Mouse (Mus musculus) forebrain, embryonic 12.5 days (tissue): Measurements from ENCODE around the gene Vmn1r30. TPM values are rescaled to one million over a fixed set of nuclear protein-coding genes. Genes with fewer than 3 reads are reported as not detected.

Experiments
- ATAC-seq: fragments of 200-750 bp; cut with Nextera tagmentation; 2 replicates; pipeline ENCODE4 v1.8.0; 2017; ENCODE audit warnings: moderate TSS enrichment; ENCODE audit not compliant: low FRiP score
- H3K27ac ChIP-seq: fragments of 300-500 bp; sonication (generic); 2 replicates; pipeline ENCODE4 v1.5.1; 2016; ENCODE audit warnings: mild to moderate bottlenecking
- H3K27me3 ChIP-seq: fragments of 300-500 bp; sonication (generic); 2 replicates; pipeline ENCODE4 v1.6.1; 2016; ENCODE audit warnings: mild to moderate bottlenecking
- H3K36me3 ChIP-seq: fragments of 300-500 bp; sonication (generic); replicated peaks from 2 replicates; pipeline ENCODE4 v1.6.1; 2016; ENCODE audit warnings: mild to moderate bottlenecking
- H3K4me1 ChIP-seq: fragments of 300-500 bp; sonication (generic); 2 replicates; pipeline ENCODE4 v1.6.1; 2016
- H3K4me2 ChIP-seq: fragments of 300-500 bp; sonication (generic); 2 replicates; pipeline ENCODE4 v1.6.1; 2016; ENCODE audit warnings: mild to moderate bottlenecking, moderate library complexity
- H3K4me3 ChIP-seq: fragments of 300-500 bp; sonication (generic); replicated peaks from 2 replicates; pipeline ENCODE4 v1.5.1; 2016; ENCODE audit warnings: mild to moderate bottlenecking
- H3K9ac ChIP-seq: fragments of 300-500 bp; sonication (generic); 2 replicates; pipeline ENCODE4 v1.6.1; 2016; ENCODE audit warnings: mild to moderate bottlenecking
- H3K9me3 ChIP-seq: fragments of 300-500 bp; sonication (generic); 2 replicates; pipeline ENCODE4 v1.6.1; 2016
- WGBS: fragments of 180-500 bp; shearing (Covaris S2); methylation state at CpG from one replicate; pipeline ENCODE4 v1.1.7; 2016; 5-methylcytosine and 5-hydroxymethylcytosine counted together
- polyA plus RNA-seq: library from polyadenylated mRNA; unstranded; fragments of >200 nt; fragmentation: Nextera tagmentation; extraction: Ambion mirVana; gene quantifications from 2 replicates; pipeline ENCODE4 v1.2.1, GENCODE M21; 2016

Vmn1r30 gene
- polyA plus RNA-seq: not detected in 2 replicates

DNA sequence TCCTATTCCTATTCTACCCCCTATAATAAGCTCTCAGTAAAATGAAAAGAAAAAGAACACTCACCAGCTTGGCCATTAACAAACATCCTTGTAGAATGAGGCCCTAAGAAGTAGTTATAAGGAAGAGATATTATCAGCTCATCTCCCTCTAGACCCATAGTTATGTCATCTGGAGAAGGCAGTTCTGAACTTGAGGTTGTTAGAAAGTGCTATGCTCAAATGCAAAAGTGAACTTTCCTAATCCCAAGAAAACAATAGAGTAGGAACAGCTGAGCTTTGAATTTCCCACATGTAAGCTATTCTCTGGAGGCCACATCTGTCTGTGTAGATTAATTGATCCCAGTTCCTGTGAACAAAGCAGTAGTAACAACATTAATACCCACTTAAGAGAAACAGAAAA, at the start of gene Vmn1r30:
Vmn1r30 (minus strand) TSS at position 101 of the 400 bp plus-strand sequence.
- Histone ChIP-seq H3K36me3 (no peaks in the 10 kb centered on the region), H3K27ac (no peak within 1 kb of the TSS), H3K4me1 (no peaks in the 10 kb centered on the region), H3K9ac (no peak within 1 kb of the TSS), H3K9me3 (no peaks in the 10 kb centered on the region), H3K4me3 (no peak within 1 kb of the TSS), H3K27me3 (no peaks in the 10 kb centered on the region), H3K4me2 (no peak within 1 kb of the TSS)
- no peak for ATAC-seq

DNA sequence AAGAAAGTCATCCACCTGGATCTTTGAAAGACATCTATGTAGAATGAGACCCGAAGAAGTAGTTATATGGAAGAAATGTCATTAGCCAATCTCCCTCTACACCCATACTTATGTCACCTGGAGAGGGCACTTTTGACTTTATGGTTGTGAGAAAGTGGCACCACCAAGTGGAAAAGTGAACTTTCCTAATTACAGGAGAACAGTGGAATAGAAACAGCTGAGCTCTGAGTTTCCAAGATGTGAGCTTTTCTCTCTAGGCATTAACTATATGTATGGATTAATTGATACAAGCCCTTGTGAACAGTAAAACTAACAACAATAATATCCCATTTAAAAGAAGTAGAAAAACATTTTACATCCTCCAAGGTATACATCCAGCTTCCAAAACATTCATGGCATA, 32.0 kb upstream of the Vmn1r30 start, which contains the start of gene Vmn1r31:
Vmn1r31 (minus strand) TSS at position 101 of the 400 bp plus-strand sequence.
- Histone ChIP-seq H3K36me3 (no peaks in the 10 kb centered on the region), H3K9ac (no peak within 1 kb of the TSS), H3K4me3 (no peak within 1 kb of the TSS), H3K27me3 (no peaks in the 10 kb centered on the region), H3K9me3 (no peaks in the 10 kb centered on the region), H3K4me2 (no peak within 1 kb of the TSS), H3K4me1 (no peaks in the 10 kb centered on the region), H3K27ac (no peak within 1 kb of the TSS)
- no peak for ATAC-seq
- WGBS: 90% methylated on average over 1 of the region's 1 CpGs

Other genes starting within 250 kb of the Vmn1r30 start
- not detected in 2 replicates for gene Vmn1r27, start 224.6 kb downstream of the Vmn1r30 start, polyA plus RNA-seq
- gene Vmn1r28, start 181.3 kb downstream of the Vmn1r30 start, polyA plus RNA-seq: not detected in 2 replicates
- gene Vmn1r29, start 141.8 kb downstream of the Vmn1r30 start, polyA plus RNA-seq: not detected in 2 replicates
- gene Vmn1r31, start 31.9 kb upstream of the Vmn1r30 start, polyA plus RNA-seq: not detected in 2 replicates
- gene Abcg2, start 141.1 kb upstream of the Vmn1r30 start, polyA plus RNA-seq: 29.5 and 34.3 TPM in 2 replicates